Mouse (Mus musculus) midbrain, embryonic 16.5 days (tissue): ENCODE results near the gene Dyrk3. TPM values are rescaled to one million over a fixed set of nuclear protein-coding genes. Genes with fewer than 3 reads are reported as not detected.

Experiments
- ATAC-seq: fragments of 200-750 bp; cut with Nextera tagmentation; 2 replicates; pipeline ENCODE4 v1.8.0; 2017; ENCODE audit warnings: moderate TSS enrichment
- H3K27ac ChIP-seq: fragments of 300-500 bp; sonication (generic); 2 replicates; pipeline ENCODE4 v1.5.1; 2014; ENCODE audit warnings: mild to moderate bottlenecking, low read length, mixed read lengths
- H3K27me3 ChIP-seq: fragments of 300-500 bp; sonication (generic); 2 replicates; pipeline ENCODE4 v1.6.1; 2014; ENCODE audit warnings: low read depth, low read length, mixed read lengths; ENCODE audit not compliant: control insufficient read depth, insufficient read depth
- H3K36me3 ChIP-seq: fragments of 300-500 bp; sonication (generic); 2 replicates; pipeline ENCODE4 v1.6.1; 2014; ENCODE audit warnings: mild to moderate bottlenecking, low read length, moderate library complexity, mixed read lengths; ENCODE audit not compliant: control insufficient read depth, insufficient read depth
- H3K4me1 ChIP-seq: fragments of 300-500 bp; sonication (generic); 2 replicates; pipeline ENCODE4 v1.6.1; 2014; ENCODE audit warnings: mild to moderate bottlenecking, low read length, mixed read lengths; ENCODE audit not compliant: control insufficient read depth, insufficient read depth
- H3K4me2 ChIP-seq: fragments of 300-500 bp; sonication (generic); 2 replicates; pipeline ENCODE4 v1.6.1; 2014; ENCODE audit warnings: mild to moderate bottlenecking, low read length, mixed read lengths
- H3K4me3 ChIP-seq: fragments of 300-500 bp; sonication (generic); 2 replicates; pipeline ENCODE4 v1.5.1; 2014; ENCODE audit warnings: low read depth, mild to moderate bottlenecking, low read length, moderate library complexity, mixed read lengths
- H3K9ac ChIP-seq: fragments of 300-500 bp; sonication (generic); 2 replicates; pipeline ENCODE4 v1.6.1; 2014; ENCODE audit warnings: low read depth, low read length, mixed read lengths
- H3K9me3 ChIP-seq: fragments of 300-500 bp; sonication (generic); replicated peaks from 2 replicates; pipeline ENCODE4 v1.6.1; 2014; ENCODE audit warnings: mild to moderate bottlenecking, low read length, mixed read lengths; ENCODE audit not compliant: control insufficient read depth, poor library complexity, severe bottlenecking
- WGBS: fragments of 180-500 bp; shearing (Covaris S2); extraction: QIAGEN DNeasy Blood & Tissue Kit; methylation state at CpG from one replicate; pipeline ENCODE4 v1.1.7; 2014; 5-methylcytosine and 5-hydroxymethylcytosine counted together
- polyA plus RNA-seq: library from polyadenylated mRNA; unstranded; fragments of >200 nt; fragmentation: Nextera tagmentation; extraction: Ambion mirVana; gene quantifications from 2 replicates; pipeline ENCODE4 v1.2.1, GENCODE M21; 2015

Gene Dyrk3
- polyA plus RNA-seq, 1 experiment from 2014 or later: 14.1 TPM

GRCm38 (mm10) chr1:131092846-131093245 lies 45.3 kb downstream of the Dyrk3 start:
- Histone ChIP-seq H3K4me2 (no peak overlapping the region), H3K9ac (no peak overlapping the region), H3K27ac (no peak overlapping the region), H3K4me3 (no peak overlapping the region), H3K4me1 (peaks cover 46% of the 10 kb centered on the region), H3K36me3 (no peaks in the 10 kb centered on the region), H3K9me3 (no peaks in the 10 kb centered on the region), H3K27me3 (no peaks in the 10 kb centered on the region)
- ATAC-seq: no peak
- 96% methylated on average over 3 of the region's 3 CpGs for WGBS

DNA sequence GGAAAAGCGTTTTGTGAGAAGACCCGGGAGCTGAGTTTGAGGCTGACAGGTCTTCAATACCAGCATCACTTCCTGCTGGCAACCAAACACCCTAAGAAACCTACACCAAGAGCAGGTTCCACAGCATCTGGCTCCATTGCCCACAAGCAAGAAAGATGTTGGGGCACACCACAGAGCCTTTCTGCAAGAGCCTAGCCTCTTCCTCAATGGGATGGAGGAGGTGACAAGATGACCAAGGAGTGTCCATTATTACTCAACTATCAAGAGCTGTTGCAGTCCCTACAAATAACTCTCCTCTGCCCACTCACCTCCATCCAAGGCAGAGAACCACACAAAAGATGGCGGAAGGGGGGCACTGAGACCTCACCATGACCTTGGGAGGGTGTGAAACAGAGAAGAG lies 46.0 kb downstream of the Dyrk3 start:
- no peak overlapping the region for H3K27ac ChIP-seq
- no peak overlapping the region for H3K4me2 ChIP-seq
- H3K9me3 ChIP-seq: no peaks in the 10 kb centered on the region
- no peaks in the 10 kb centered on the region for H3K27me3 ChIP-seq
- H3K9ac ChIP-seq: no peak overlapping the region
- WGBS: 91% methylated on average over 3 of the region's 3 CpGs
- peaks cover 48% of the 10 kb centered on the region for H3K4me1 ChIP-seq
- ATAC-seq: no peak
- no peaks in the 10 kb centered on the region for H3K36me3 ChIP-seq
- H3K4me3 ChIP-seq: no peak overlapping the region

- WGBS: 81% methylated on average over 3 of the region's 3 CpGs
- Histone ChIP-seq H3K9me3 (no peaks in the 10 kb centered on the region), H3K27ac (no peak overlapping the region), H3K9ac (no peak overlapping the region), H3K4me2 (no peak overlapping the region), H3K27me3 (no peaks in the 10 kb centered on the region), H3K4me1 (peaks cover 54% of the 10 kb centered on the region), H3K36me3 (no peaks in the 10 kb centered on the region), H3K4me3 (no peak overlapping the region)
- no peak for ATAC-seq
These were observed 46.7 kb downstream of the Dyrk3 start for GRCm38 (mm10) chr1:131091481-131091880.

- H3K4me3 ChIP-seq: no peak overlapping the region
- no peak overlapping the region for H3K9ac ChIP-seq
- H3K27me3 ChIP-seq: no peaks in the 10 kb centered on the region
- 81% methylated on average over 4 of the region's 4 CpGs for WGBS
- no peak for ATAC-seq
- H3K4me2 ChIP-seq: no peak overlapping the region
- H3K36me3 ChIP-seq: no peaks in the 10 kb centered on the region
- H3K27ac ChIP-seq: no peak overlapping the region
- no peaks in the 10 kb centered on the region for H3K9me3 ChIP-seq
- H3K4me1 ChIP-seq: peaks cover 54% of the 10 kb centered on the region
These were observed 47.3 kb downstream of the Dyrk3 start for GRCm38 (mm10) chr1:131090877-131091276.

- Histone ChIP-seq H3K4me1 (peaks cover 54% of the 10 kb centered on the region), H3K27me3 (no peaks in the 10 kb centered on the region), H3K4me3 (no peak overlapping the region), H3K27ac (no peak overlapping the region), H3K9me3 (no peaks in the 10 kb centered on the region), H3K9ac (no peak overlapping the region), H3K36me3 (no peaks in the 10 kb centered on the region), H3K4me2 (no peak overlapping the region)
- no peak for ATAC-seq
- 84% methylated on average over 5 of the region's 5 CpGs for WGBS
These were observed 47.9 kb downstream of the Dyrk3 start for GRCm38 (mm10) chr1:131090261-131090660.

DNA sequence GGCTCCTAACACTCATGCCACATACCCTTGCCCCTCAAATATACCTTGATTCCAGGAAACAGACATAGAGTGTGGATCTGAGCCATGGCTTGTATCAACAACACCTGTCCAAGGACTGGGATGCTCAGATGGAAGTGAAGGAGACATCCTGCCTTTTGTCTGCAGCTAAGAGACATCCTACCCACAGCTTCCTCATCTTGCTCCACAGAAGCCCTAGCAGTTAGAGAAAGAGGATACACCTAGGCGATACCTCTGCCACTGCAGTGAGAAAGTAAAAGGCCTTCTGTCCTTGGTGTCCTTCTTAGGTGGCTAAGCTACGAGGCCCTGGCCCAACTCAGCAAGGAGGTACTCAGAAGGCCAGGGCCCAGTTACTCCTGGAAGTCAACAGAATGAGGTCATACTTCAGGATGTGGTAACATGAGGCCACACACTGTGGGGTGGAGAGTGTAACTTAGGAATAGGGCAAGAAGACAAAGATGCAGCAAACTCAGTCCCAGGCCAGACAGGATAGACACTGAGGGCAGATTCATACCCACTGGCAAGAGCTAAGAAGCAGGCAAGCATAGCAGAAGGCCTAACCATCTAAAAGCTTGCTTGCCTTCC lies 48.5 kb downstream of the Dyrk3 start:
- 90% methylated on average over 2 of the region's 2 CpGs for WGBS
- Histone ChIP-seq H3K4me1 (peaks cover 48% of the 10 kb centered on the region), H3K4me2 (no peak overlapping the region), H3K9ac (no peak overlapping the region), H3K36me3 (no peaks in the 10 kb centered on the region), H3K27me3 (no peaks in the 10 kb centered on the region), H3K27ac (no peak overlapping the region), H3K9me3 (no peaks in the 10 kb centered on the region), H3K4me3 (no peak overlapping the region)
- no peak for ATAC-seq

GRCm38 (mm10) chr1:131088547-131088946 lies 49.6 kb downstream of the Dyrk3 start:
- peaks cover 49% of the 10 kb centered on the region for H3K4me1 ChIP-seq
- H3K27ac ChIP-seq: no peak overlapping the region
- H3K9me3 ChIP-seq: no peaks in the 10 kb centered on the region
- H3K4me2 ChIP-seq: no peak overlapping the region
- ATAC-seq: no peak
- H3K27me3 ChIP-seq: no peaks in the 10 kb centered on the region
- no peak overlapping the region for H3K9ac ChIP-seq
- no peak overlapping the region for H3K4me3 ChIP-seq
- 40% methylated on average over 11 of the region's 11 CpGs for WGBS
- H3K36me3 ChIP-seq: no peaks in the 10 kb centered on the region

DNA sequence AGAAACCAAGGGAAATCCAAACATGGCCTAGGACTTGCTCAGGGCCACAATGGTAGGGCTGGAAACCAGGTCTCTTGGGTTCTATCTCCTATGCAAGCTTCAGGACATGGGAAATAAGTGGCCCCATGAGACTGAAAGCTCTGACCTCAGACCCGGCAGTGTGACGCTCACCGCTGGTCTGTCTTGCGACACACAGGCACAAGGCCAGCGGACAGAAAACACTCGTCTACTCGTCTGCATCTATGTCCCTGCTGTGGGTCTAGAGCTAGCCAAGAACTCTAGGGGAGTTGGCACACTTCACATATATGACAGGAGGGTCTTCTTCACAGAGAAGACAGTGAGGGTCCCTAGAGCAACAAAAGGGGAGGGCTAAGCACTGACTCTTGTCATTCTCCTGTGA lies 51.2 kb downstream of the Dyrk3 start:
- Histone ChIP-seq H3K36me3 (no peaks in the 10 kb centered on the region), H3K4me3 (no peak overlapping the region), H3K9ac (peak overlapping the region; percentile 11; the same call in 1 of the 2 replicates), H3K27ac (peak overlapping the region; percentile 43; the same call in 1 of the 2 replicates), H3K9me3 (no peaks in the 10 kb centered on the region), H3K4me1 (peaks cover 49% of the 10 kb centered on the region), H3K4me2 (no peak overlapping the region), H3K27me3 (no peaks in the 10 kb centered on the region)
- no peak for ATAC-seq
- 26% methylated on average over 7 of the region's 7 CpGs for WGBS

DNA sequence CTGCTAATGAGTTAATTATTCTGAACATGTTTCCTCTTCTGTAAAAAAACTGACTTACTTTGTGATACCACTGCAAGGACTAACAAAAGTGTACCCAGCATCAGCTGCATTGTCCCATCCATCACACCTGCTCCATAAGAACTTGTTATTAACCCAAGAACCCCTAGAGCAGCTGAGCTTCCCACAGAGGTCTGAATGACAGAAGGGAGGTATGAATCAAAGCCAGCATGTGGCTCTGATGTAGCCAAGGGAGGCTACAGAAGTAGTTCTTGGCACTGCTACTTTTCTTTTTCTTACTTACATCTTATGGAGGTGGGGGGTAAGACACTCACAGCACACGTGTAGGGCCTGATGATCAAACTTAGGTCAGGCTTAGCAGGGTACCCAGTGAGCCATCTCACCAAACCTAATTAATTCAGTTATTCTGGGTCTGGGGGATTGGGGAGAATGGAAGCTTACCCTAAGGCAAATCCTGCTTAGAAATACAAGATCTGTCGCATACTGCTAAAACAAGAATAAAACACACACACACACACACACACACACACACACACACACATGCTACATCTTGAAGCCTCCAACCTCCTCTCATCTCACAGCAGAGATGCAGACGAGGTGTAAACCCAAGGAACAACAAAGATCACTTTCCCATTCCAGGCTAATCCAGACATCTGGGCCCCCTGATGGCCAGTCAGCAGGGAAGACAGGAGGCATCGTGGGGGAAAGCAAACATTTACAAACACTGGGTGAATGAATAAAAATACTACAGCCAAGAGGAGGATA lies 52.0 kb downstream of the Dyrk3 start:
- Histone ChIP-seq H3K36me3 (no peaks in the 10 kb centered on the region), H3K4me3 (no peak overlapping the region), H3K9ac (peak overlapping the region; percentile 11; the same call in 1 of the 2 replicates), H3K4me2 (no peak overlapping the region), H3K4me1 (peaks cover 48% of the 10 kb centered on the region), H3K27me3 (no peaks in the 10 kb centered on the region), H3K9me3 (no peaks in the 10 kb centered on the region), H3K27ac (peak overlapping the region; percentile 43; the same call in 1 of the 2 replicates)
- ATAC-seq: peak; percentile 61; the same call in 1 of the 2 replicates
- 9% methylated on average over 4 of the region's 4 CpGs for WGBS
